Mouse (Mus musculus): ENCODE data around the gene Gja10. TPM values are rescaled to one million over a fixed set of nuclear protein-coding genes. Genes with fewer than 3 reads are reported as not detected.

The Gja10 gene
- polyA plus RNA-seq, 1 experiment from 2014 or later: 0.06 TPM

- Histone ChIP-seq H3K36me3 (no peaks in the 10 kb centered on the region), H3K4me1 (0 out of 2 replicates have a peak, but pooled peaks cover 7% of the 10 kb centered on the region), H3K9me3 (replicated peaks) (no peaks in the 10 kb centered on the region), H3K4me3 (no peak overlapping the region), H3K27ac (no peak overlapping the region), H3K27me3 (replicated peaks) (no peaks in the 10 kb centered on the region), H3K9ac (no peak overlapping the region), H3K4me2 (no peak overlapping the region)
- 64% methylated on average over 5 of the region's 5 CpGs for WGBS (ENCODE audit: insufficient replicate concordance)
- ATAC-seq: no peak
Observed at GRCm38 (mm10) chr4:32573586-32573985, 29.0 kb downstream of the Gja10 start.

GRCm38 (mm10) chr4:32572118-32572517, 30.4 kb downstream of the Gja10 start:
- H3K27ac ChIP-seq: no peak overlapping the region
- WGBS (ENCODE audit: insufficient replicate concordance): 47% methylated on average over 1 of the region's 1 CpGs

GRCm38 (mm10) chr4:32571441-32571840, 31.1 kb downstream of the Gja10 start:
- Histone ChIP-seq H3K9me3 (replicated peaks) (no peaks in the 10 kb centered on the region), H3K4me2 (peak overlapping the region; percentile 2; the same call in 1 of the 2 replicates), H3K4me3 (no peak overlapping the region), H3K4me1 (0 out of 2 replicates have a peak, but pooled peaks cover 7% of the 10 kb centered on the region), H3K27me3 (replicated peaks) (no peaks in the 10 kb centered on the region), H3K9ac (no peak overlapping the region), H3K27ac (peak overlapping the region; percentile 69), H3K36me3 (no peaks in the 10 kb centered on the region)
- 0 out of 2 replicates have a peak, but pooled peaks have one; percentile 30 for ATAC-seq
- WGBS (ENCODE audit: insufficient replicate concordance): 45% methylated on average over 3 of the region's 3 CpGs

More at GRCm38 (mm10) chr4:32572118-32572517, 30.4 kb downstream of the Gja10 start:
- no peak overlapping the region for H3K4me2 ChIP-seq
- no peak overlapping the region for H3K9ac ChIP-seq
- H3K4me3 ChIP-seq: no peak overlapping the region
- no peaks in the 10 kb centered on the region for H3K36me3 ChIP-seq
- 0 out of 2 replicates have a peak, but pooled peaks cover 7% of the 10 kb centered on the region for H3K4me1 ChIP-seq
- H3K9me3 ChIP-seq (replicated peaks): no peaks in the 10 kb centered on the region
- H3K27me3 ChIP-seq (replicated peaks): no peaks in the 10 kb centered on the region
- ATAC-seq: no peak

GRCm38 (mm10) chr4:32570939-32571317, 31.6 kb downstream of the Gja10 start:
- 70% methylated on average over 8 of the region's 8 CpGs for WGBS (ENCODE audit: insufficient replicate concordance)
- 0 out of 2 replicates have a peak, but pooled peaks cover 7% of the 10 kb centered on the region for H3K4me1 ChIP-seq
- H3K9ac ChIP-seq: no peak overlapping the region
- H3K4me2 ChIP-seq: peak overlapping the region; percentile 2; the same call in 1 of the 2 replicates
- no peaks in the 10 kb centered on the region for H3K9me3 ChIP-seq (replicated peaks)
- H3K27me3 ChIP-seq (replicated peaks): no peaks in the 10 kb centered on the region
- no peak overlapping the region for H3K4me3 ChIP-seq
- no peaks in the 10 kb centered on the region for H3K36me3 ChIP-seq
- peak; percentile 40 for ATAC-seq
- peak overlapping the region; percentile 69 for H3K27ac ChIP-seq

GRCm38 (mm10) chr4:32569995-32570938, 32.3 kb downstream of the Gja10 start:
- 60% methylated on average over 17 of the region's 17 CpGs for WGBS (ENCODE audit: insufficient replicate concordance)
- peak overlapping the region; percentile 69 for H3K27ac ChIP-seq
- H3K4me1 ChIP-seq: 0 out of 2 replicates have a peak, but pooled peaks cover 7% of the 10 kb centered on the region
- no peaks in the 10 kb centered on the region for H3K36me3 ChIP-seq
- no peaks in the 10 kb centered on the region for H3K9me3 ChIP-seq (replicated peaks)
- no peak overlapping the region for H3K4me2 ChIP-seq
- peak; percentile 33 for ATAC-seq
- H3K4me3 ChIP-seq: no peak overlapping the region
- no peaks in the 10 kb centered on the region for H3K27me3 ChIP-seq (replicated peaks)
- no peak overlapping the region for H3K9ac ChIP-seq

GRCm38 (mm10) chr4:32569054-32569453, 33.5 kb downstream of the Gja10 start:
- Histone ChIP-seq H3K27ac (peak overlapping the region; percentile 69; the same call in 1 of the 2 replicates), H3K4me3 (no peak overlapping the region), H3K27me3 (replicated peaks) (no peaks in the 10 kb centered on the region), H3K4me1 (0 out of 2 replicates have a peak, but pooled peaks cover 7% of the 10 kb centered on the region), H3K36me3 (no peaks in the 10 kb centered on the region), H3K4me2 (no peak overlapping the region), H3K9ac (no peak overlapping the region), H3K9me3 (replicated peaks) (no peaks in the 10 kb centered on the region)
- 54% methylated on average over 4 of the region's 4 CpGs for WGBS (ENCODE audit: insufficient replicate concordance)
- no peak for ATAC-seq

GRCm38 (mm10) chr4:32564918-32565317, 37.6 kb downstream of the Gja10 start:
- no peak overlapping the region for H3K27ac ChIP-seq
- no peaks in the 10 kb centered on the region for H3K9me3 ChIP-seq (replicated peaks)
- no peak overlapping the region for H3K4me3 ChIP-seq
- H3K36me3 ChIP-seq: 0 out of 2 replicates have a peak, but pooled peaks cover 5% of the 10 kb centered on the region
- no peak overlapping the region for H3K9ac ChIP-seq
- ATAC-seq: no peak
- WGBS (ENCODE audit: insufficient replicate concordance): 37% methylated on average over 8 of the region's 8 CpGs
- no peaks in the 10 kb centered on the region for H3K27me3 ChIP-seq (replicated peaks)
- peaks cover 24% of the 10 kb centered on the region for H3K4me1 ChIP-seq
- no peak overlapping the region for H3K4me2 ChIP-seq

GRCm38 (mm10) chr4:32564416-32564815, 38.1 kb downstream of the Gja10 start:
- H3K4me2 ChIP-seq: no peak overlapping the region
- no peak overlapping the region for H3K9ac ChIP-seq
- H3K36me3 ChIP-seq: 0 out of 2 replicates have a peak, but pooled peaks cover 5% of the 10 kb centered on the region
- WGBS (ENCODE audit: insufficient replicate concordance): 72% methylated on average over 7 of the region's 7 CpGs
- no peaks in the 10 kb centered on the region for H3K9me3 ChIP-seq (replicated peaks)
- H3K27me3 ChIP-seq (replicated peaks): no peaks in the 10 kb centered on the region
- H3K4me3 ChIP-seq: no peak overlapping the region
- ATAC-seq: no peak
- peaks cover 21% of the 10 kb centered on the region for H3K4me1 ChIP-seq
- H3K27ac ChIP-seq: no peak overlapping the region

- Histone ChIP-seq H3K4me3 (no peak overlapping the region), H3K9me3 (replicated peaks) (no peaks in the 10 kb centered on the region), H3K27me3 (replicated peaks) (no peaks in the 10 kb centered on the region), H3K36me3 (0 out of 2 replicates have a peak, but pooled peaks cover 5% of the 10 kb centered on the region), H3K4me2 (no peak overlapping the region), H3K27ac (peak overlapping the region; percentile 45; the same call in 1 of the 2 replicates), H3K4me1 (peaks cover 17% of the 10 kb centered on the region), H3K9ac (no peak overlapping the region)
- 86% methylated on average over 35 of the region's 35 CpGs for WGBS (ENCODE audit: insufficient replicate concordance)
- ATAC-seq: no peak
Observed at GRCm38 (mm10) chr4:32562319-32563115, 40.0 kb downstream of the Gja10 start.

GRCm38 (mm10) chr4:32561555-32562095, 40.9 kb downstream of the Gja10 start:
- peak overlapping the region; percentile 45 for H3K27ac ChIP-seq
- H3K36me3 ChIP-seq: 0 out of 2 replicates have a peak, but pooled peaks cover 5% of the 10 kb centered on the region
- peaks cover 17% of the 10 kb centered on the region for H3K4me1 ChIP-seq
- H3K27me3 ChIP-seq (replicated peaks): no peaks in the 10 kb centered on the region
- peak; percentile 56 for ATAC-seq
- 55% methylated on average over 12 of the region's 12 CpGs for whole genome bisulfite sequencing (ENCODE audit: insufficient replicate concordance)
- H3K9ac ChIP-seq: no peak overlapping the region
- no peak overlapping the region for H3K4me2 ChIP-seq
- H3K9me3 ChIP-seq (replicated peaks): no peaks in the 10 kb centered on the region
- H3K4me3 ChIP-seq: no peak overlapping the region

GRCm38 (mm10) chr4:32560724-32561554, 41.6 kb downstream of the Gja10 start:
- Histone ChIP-seq H3K36me3 (0 out of 2 replicates have a peak, but pooled peaks cover 5% of the 10 kb centered on the region), H3K4me1 (peaks cover 17% of the 10 kb centered on the region), H3K27me3 (replicated peaks) (no peaks in the 10 kb centered on the region), H3K9me3 (replicated peaks) (no peaks in the 10 kb centered on the region), H3K27ac (peak overlapping the region; percentile 16), H3K4me2 (no peak overlapping the region), H3K4me3 (no peak overlapping the region), H3K9ac (no peak overlapping the region)
- 58% methylated on average over 8 of the region's 8 CpGs for WGBS (ENCODE audit: insufficient replicate concordance)
- ATAC-seq: no peak
